15 mouse cellular contexts compared by ENCODE assay signal in the genomic region with DNA sequence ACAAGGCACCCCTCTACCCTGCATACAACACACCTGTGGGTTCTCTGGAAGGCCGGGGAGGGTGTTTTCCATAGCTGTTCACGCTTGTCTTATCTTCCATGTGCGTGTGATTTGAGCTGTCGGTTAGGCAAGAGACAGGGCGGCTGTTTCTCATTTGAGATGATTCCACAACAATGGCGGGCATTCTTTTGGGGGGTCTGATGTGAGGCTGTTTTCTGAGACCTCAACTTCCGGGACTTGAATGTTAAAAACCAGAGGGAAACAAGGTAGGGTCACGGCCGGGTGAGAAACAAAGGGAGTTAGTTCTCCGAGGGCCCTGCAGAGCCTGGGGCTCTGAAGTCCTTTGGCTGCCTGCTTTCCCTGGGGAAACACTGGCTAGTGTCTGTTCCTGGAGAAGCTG. TPM values are rescaled to one million over a fixed set of nuclear protein-coding genes. Genes with fewer than 3 reads are reported as not detected.
"Had no signal": no experiment of that assay in that cellular context is flagged by ENCODE, and none has a peak within 500 bp of the region (broad histone marks: within the 10 kb centered on the region; RNA-seq: fewer than 3 reads in every experiment).

No protein-coding gene starts in this region.

- H3K27ac ChIP-seq: kidney, embryonic 15.5 days; limb, embryonic 13.5 days; liver, embryonic 14.5 days; midbrain, embryonic 13.5 days; neural tube, embryonic 15.5 days had no signal

- H3K4me2 ChIP-seq: kidney, embryonic 15.5 days; limb, embryonic 13.5 days; midbrain, embryonic 13.5 days; neural tube, embryonic 15.5 days had no signal

- DNase-seq: kidney, adult 11 months; kidney, postnatal 14 days; lung, adult 18-20 months; right cerebral cortex, postnatal 4 days; spleen, adult 18-20 months; thymus, adult 2 months; thymus, postnatal 25 days had no signal

- H3K9ac ChIP-seq: kidney, embryonic 15.5 days; limb, embryonic 13.5 days; liver, embryonic 14.5 days; midbrain, embryonic 13.5 days; neural tube, embryonic 15.5 days had no signal

- ATAC-seq: midbrain, embryonic 13.5 days had no signal

- H3K4me1 ChIP-seq: neural tube, embryonic 15.5 days had no signal

- H3K36me3 ChIP-seq: kidney, embryonic 15.5 days; limb, embryonic 13.5 days; midbrain, embryonic 13.5 days; neural tube, embryonic 15.5 days had no signal

- H3K4me3 ChIP-seq: kidney, embryonic 15.5 days; limb, embryonic 13.5 days; midbrain, embryonic 13.5 days; myocyte; neural tube, embryonic 15.5 days had no signal

- H3K9me3 ChIP-seq: kidney, embryonic 15.5 days; limb, embryonic 13.5 days; midbrain, embryonic 13.5 days; neural tube, embryonic 15.5 days had no signal

RNA-seq across cellular contexts. Expression of a gene that starts 11.6 kb away (rescaled TPM):
- polyA plus RNA-seq: large intestine, adult 2 months; liver, adult 2 months; liver, embryonic 14.5 days; myocyte had no signal
